Mouse (Mus musculus) embryonic fibroblast, embryonic 13.5 days (primary cell): ENCODE results near the gene Tmeff1. TPM values are rescaled to one million over a fixed set of nuclear protein-coding genes. Genes with fewer than 3 reads are reported as not detected.

Experiments used
- H3K27ac ChIP-seq: 2 replicates; pipeline ENCODE4 v1.5.1; 2012; ENCODE audit warnings: low read length, control low read depth, inconsistent platforms; ENCODE audit not compliant: insufficient read depth
- H3K4me1 ChIP-seq: 2 replicates; pipeline ENCODE4 v1.6.1; 2011; ENCODE audit warnings: low read length; ENCODE audit not compliant: control insufficient read depth, insufficient read depth
- H3K4me3 ChIP-seq: 2 replicates; pipeline ENCODE4 v1.5.1; 2011; ENCODE audit warnings: mild to moderate bottlenecking, control low read depth, low read length; ENCODE audit not compliant: insufficient read depth
- CTCF ChIP-seq: IDR thresholded peaks from 2 replicates; pipeline ENCODE4 v1.5.1; 2011; ENCODE audit warnings: mild to moderate bottlenecking, control low read depth, low read length, moderate library complexity, borderline replicate concordance; ENCODE audit not compliant: insufficient read depth
- POLR2A ChIP-seq: IDR thresholded peaks from 2 replicates; pipeline ENCODE4 v1.6.1; 2011; ENCODE audit warnings: low read depth, mild to moderate bottlenecking, control low read depth, low read length, moderate library complexity
- polyA plus RNA-seq: library from polyadenylated mRNA; stranded (reverse); fragments of >200 nt; gene quantifications from 2 replicates; pipeline ENCODE4 v1.2.4, GENCODE M21; 2011; ENCODE audit warnings: low read depth; ENCODE audit not compliant: missing spikeins, insufficient read length

Gene Tmeff1
- polyA plus RNA-seq: 120 and 125 TPM in 2 replicates

DNA sequence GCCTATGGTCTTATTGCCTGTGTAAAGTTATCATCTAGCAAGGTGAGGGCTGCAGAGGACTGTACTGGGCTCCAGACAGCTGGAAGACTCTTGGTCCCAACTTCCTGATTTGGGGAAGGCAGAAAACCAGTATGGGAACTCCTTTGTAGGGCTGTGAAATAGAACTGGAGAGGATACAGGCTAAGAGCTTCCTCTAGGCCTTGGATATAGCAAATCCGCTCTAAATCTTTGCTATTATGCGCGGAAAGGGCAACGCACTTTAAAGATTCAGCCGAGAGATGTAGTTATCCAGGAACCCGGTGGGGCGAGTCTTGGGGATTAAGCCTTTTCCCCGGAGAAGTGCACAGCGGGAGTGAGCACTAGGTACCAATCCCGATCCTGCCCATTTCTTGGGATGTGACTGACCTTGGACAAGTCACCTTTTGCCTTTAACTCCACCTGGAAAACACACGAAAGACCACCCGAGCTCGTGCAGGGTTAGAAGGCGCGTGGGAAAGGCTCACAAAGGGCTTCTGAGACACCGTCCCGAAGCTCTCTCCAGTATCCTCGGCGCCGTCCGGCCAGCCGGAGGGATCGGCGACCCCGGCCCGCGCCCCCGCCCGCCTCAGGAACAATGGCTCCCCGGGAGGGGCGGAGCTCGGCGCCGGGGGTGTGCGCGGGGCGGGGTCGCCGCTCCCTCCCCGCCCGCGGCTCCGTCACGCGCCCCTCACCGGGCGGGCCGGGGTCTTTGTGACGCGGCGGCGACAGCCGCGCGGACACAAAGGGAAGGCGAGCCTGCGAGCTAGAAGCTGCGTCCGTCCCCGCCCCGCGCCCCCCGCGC lies at the start of gene Tmeff1:
TSS of gene Tmeff1 (plus strand) at position 754 of the 820 bp plus-strand sequence.
- TF ChIP-seq POLR2A (peak; percentile 52; the same call in 1 of the 2 replicates), CTCF (no peak)
- H3K4me3 ChIP-seq: peak within 1 kb of the TSS; percentile 81
- H3K4me1 ChIP-seq: no peaks in the 10 kb centered on the region
- peak within 1 kb of the TSS; percentile 12 for H3K27ac ChIP-seq

DNA sequence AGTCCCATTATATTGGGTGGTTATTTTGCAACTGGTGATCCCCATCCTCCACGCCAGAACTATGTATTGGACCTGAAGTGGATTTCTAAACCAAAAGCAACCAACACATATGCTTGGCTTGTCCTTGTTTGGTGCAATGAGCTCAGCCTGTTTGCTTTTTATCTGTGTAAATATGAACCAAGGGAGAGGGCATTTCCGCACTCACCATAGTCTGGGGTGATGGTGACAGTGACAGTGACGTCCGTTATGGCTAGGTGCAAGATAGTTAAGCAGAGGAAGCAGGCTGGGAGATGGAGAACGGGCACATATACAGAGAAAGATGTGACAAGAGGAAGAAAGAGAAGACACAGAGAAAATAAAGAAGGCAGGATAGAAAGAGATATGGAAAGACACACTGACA lies 48.7 kb upstream of the Tmeff1 start:
- no peak overlapping the region for H3K4me3 ChIP-seq
- no peaks in the 10 kb centered on the region for H3K4me1 ChIP-seq
- no peak overlapping the region for H3K27ac ChIP-seq
- TF ChIP-seq POLR2A (no peak), CTCF (no peak)

DNA sequence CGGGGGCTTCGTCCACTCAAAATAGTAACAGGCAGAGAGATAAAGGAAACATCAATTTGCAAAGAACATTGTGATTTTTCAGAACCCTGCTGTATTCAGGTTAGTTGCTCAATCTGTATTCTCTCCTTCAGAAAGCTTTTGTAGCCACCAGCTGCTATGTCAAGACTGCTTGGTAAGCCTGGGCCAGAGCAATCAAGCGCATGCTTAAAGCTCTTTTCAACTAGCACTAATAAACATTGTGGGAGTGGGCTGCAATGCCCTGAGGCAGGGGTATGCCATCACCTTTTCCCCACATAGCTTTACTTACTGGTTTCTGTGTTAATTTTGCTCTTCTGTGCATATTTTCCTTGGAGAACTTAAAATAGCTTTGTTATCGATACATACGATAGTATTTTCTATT lies 48.0 kb upstream of the Tmeff1 start:
- H3K4me1 ChIP-seq: 0 out of 2 replicates have a peak, but pooled peaks cover 1% of the 10 kb centered on the region
- no peak overlapping the region for H3K27ac ChIP-seq
- H3K4me3 ChIP-seq: no peak overlapping the region
- no peak for TF ChIP-seq CTCF
- no peak for TF ChIP-seq POLR2A

DNA sequence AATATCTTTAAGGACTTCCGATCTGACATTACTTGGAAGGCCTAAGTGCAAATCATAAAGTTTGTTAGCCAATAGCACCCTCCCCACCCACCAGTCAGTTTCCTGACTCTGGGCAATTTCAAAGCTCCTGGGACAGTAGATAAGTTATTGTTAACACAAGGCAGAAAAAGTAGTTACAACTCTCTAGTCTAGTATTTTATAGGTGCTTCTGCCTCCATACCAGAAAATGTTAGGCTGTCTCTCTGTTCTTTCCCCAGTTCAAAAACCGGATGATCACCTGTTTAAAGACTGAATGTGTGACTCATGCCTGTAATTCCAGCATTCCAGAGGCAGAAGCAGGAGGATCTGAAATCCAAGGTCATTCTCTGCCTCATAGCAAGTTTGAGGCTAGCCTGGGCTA lies 46.4 kb upstream of the Tmeff1 start:
- Histone ChIP-seq H3K27ac (no peak overlapping the region), H3K4me1 (0 out of 2 replicates have a peak, but pooled peaks cover 2% of the 10 kb centered on the region), H3K4me3 (no peak overlapping the region)
- TF ChIP-seq CTCF: no peak
- no peak for TF ChIP-seq POLR2A

DNA sequence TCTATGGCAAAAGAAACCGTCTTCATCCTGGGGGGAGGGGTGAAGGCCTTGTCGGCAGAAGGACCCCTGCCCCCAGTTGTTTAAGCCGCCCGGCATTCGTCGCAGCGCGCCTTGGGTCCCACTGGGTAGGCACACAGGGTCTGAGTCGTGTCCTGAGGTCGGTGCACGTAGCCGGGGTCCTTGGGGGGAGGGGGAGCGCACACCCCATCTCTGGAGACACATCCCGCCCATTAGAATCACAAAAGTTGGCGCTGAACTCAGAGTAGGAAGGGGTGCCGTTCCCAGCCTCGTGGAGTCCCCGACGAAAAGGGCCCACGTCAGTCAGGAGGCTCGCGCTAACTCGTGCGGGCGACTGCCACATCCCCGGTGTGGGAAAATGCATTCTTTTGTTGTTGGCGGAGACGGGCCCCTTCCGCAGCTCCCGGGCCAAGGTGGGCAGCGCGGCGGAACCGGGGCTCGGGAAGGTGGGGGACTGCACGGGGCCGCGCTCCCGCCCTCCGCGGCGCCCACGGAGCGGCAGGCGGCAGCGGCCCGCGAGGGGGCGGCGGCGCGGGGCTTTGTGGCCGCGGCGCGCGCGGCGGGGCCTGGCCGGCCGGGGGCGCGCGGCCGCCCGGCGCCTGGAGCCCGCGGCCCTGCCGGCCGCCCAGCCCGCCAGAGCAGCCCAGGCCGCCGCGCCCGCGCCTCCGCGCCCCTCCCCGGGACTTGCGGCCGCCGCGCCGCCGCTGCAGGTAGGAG lies 45.0 kb upstream of the Tmeff1 start, which contains the start of gene Msantd3:
TSS of gene Msantd3 (plus strand) at position 95 of the 735 bp plus-strand sequence.
- H3K27ac ChIP-seq: peak within 1 kb of the TSS; percentile 89
- TF ChIP-seq CTCF: no peak
- peak; percentile 62 for TF ChIP-seq POLR2A
- 0 out of 2 replicates have a peak, but pooled peaks cover 2% of the 10 kb centered on the region for H3K4me1 ChIP-seq
- peak within 1 kb of the TSS; percentile 82 for H3K4me3 ChIP-seq

GRCm38 (mm10) chr4:48540576-48541111 lies 44.3 kb upstream of the Tmeff1 start:
- TF ChIP-seq CTCF: no peak
- no peak for TF ChIP-seq POLR2A
- Histone ChIP-seq H3K4me1 (0 out of 2 replicates have a peak, but pooled peaks cover 2% of the 10 kb centered on the region), H3K27ac (peak overlapping the region; percentile 89; the same call in 1 of the 2 replicates)

GRCm38 (mm10) chr4:48541526-48542250 lies 43.3 kb upstream of the Tmeff1 start:
- H3K4me1 ChIP-seq: 0 out of 2 replicates have a peak, but pooled peaks cover 6% of the 10 kb centered on the region
- peak overlapping the region; percentile 82 for H3K4me3 ChIP-seq
- TF ChIP-seq CTCF (no peak), POLR2A (no peak)
- H3K27ac ChIP-seq: peak overlapping the region; percentile 89

More at GRCm38 (mm10) chr4:48540576-48541111, 44.3 kb upstream of the Tmeff1 start:
- peak overlapping the region; percentile 82 for H3K4me3 ChIP-seq

DNA sequence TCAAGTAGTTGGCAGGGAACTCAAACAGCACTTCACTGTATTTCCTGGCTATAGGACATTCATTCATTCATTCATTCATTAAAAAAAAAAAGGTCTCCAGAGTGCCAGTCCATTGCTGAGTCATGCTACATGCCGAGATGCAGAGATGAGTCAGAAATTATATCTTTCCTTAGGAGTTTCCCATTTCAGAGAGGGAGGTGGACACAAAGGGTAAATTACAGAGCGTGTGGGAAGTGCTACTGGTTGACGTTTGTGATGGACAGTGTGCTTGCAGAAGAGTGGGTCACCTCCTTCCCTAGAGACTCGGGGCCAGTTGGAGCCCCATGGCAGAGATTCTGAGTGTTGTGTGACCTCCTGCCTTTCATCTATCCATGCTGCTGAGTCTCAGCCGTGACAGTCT lies 42.6 kb upstream of the Tmeff1 start:
- Histone ChIP-seq H3K4me3 (no peak overlapping the region), H3K4me1 (0 out of 2 replicates have a peak, but pooled peaks cover 6% of the 10 kb centered on the region), H3K27ac (peak overlapping the region; percentile 89; the same call in 1 of the 2 replicates)
- TF ChIP-seq CTCF: no peak
- no peak for TF ChIP-seq POLR2A
